Mouse (Mus musculus): Measurements from ENCODE around the gene Itga5. TPM values are rescaled to one million over a fixed set of nuclear protein-coding genes. Genes with fewer than 3 reads are reported as not detected.

The Itga5 gene
- total RNA-seq, 2 experiments from 2014 or later, result 2.4 to 7.9 TPM

GRCm38 (mm10) chr15:103368179-103368940 lies 1.8 kb upstream of the Itga5 start:
- ATAC-seq (replicated peaks; ENCODE audit: low FRiP score, poor library complexity, severe bottlenecking), result no peak

- ATAC-seq (replicated peaks; ENCODE audit: low FRiP score, poor library complexity, severe bottlenecking), result no peak
These were observed 840 bp downstream of the Itga5 start for GRCm38 (mm10) chr15:103365471-103366375.

GRCm38 (mm10) chr15:103364761-103365160 lies 1.8 kb downstream of the Itga5 start:
- ATAC-seq (replicated peaks; ENCODE audit: low FRiP score, poor library complexity, severe bottlenecking), result no peak

- no peak for ATAC-seq (replicated peaks; ENCODE audit: low FRiP score, poor library complexity, severe bottlenecking)
These were observed 2.8 kb downstream of the Itga5 start for GRCm38 (mm10) chr15:103363809-103364208.

GRCm38 (mm10) chr15:103362950-103363349 lies 3.6 kb downstream of the Itga5 start:
- ATAC-seq (replicated peaks; ENCODE audit: low FRiP score, poor library complexity, severe bottlenecking), result no peak

GRCm38 (mm10) chr15:103362333-103362732 lies 4.2 kb downstream of the Itga5 start:
- ATAC-seq (replicated peaks; ENCODE audit: low FRiP score, poor library complexity, severe bottlenecking), result no peak

GRCm38 (mm10) chr15:103361269-103361668 lies 5.3 kb downstream of the Itga5 start:
- ATAC-seq (replicated peaks; ENCODE audit: low FRiP score, poor library complexity, severe bottlenecking), result no peak

GRCm38 (mm10) chr15:103359869-103360602 lies 6.5 kb downstream of the Itga5 start:
- ATAC-seq (replicated peaks; ENCODE audit: low FRiP score, poor library complexity, severe bottlenecking), result no peak

- no peak for ATAC-seq (replicated peaks; ENCODE audit: low FRiP score, poor library complexity, severe bottlenecking)
These were observed 7.4 kb downstream of the Itga5 start for GRCm38 (mm10) chr15:103359122-103359510.

- no peak for ATAC-seq (replicated peaks; ENCODE audit: low FRiP score, poor library complexity, severe bottlenecking)
These were observed 8.1 kb downstream of the Itga5 start for GRCm38 (mm10) chr15:103358278-103359121.

GRCm38 (mm10) chr15:103357817-103358216 lies 8.7 kb downstream of the Itga5 start:
- ATAC-seq (replicated peaks; ENCODE audit: low FRiP score, poor library complexity, severe bottlenecking), result no peak

- ATAC-seq (replicated peaks; ENCODE audit: low FRiP score, poor library complexity, severe bottlenecking), result no peak
These were observed 10.4 kb downstream of the Itga5 start for GRCm38 (mm10) chr15:103356130-103356529.

- no peak for ATAC-seq (replicated peaks; ENCODE audit: low FRiP score, poor library complexity, severe bottlenecking)
These were observed 11.1 kb downstream of the Itga5 start for GRCm38 (mm10) chr15:103355420-103355819.

- ATAC-seq (replicated peaks; ENCODE audit: low FRiP score, poor library complexity, severe bottlenecking), result no peak
These were observed 11.9 kb downstream of the Itga5 start for GRCm38 (mm10) chr15:103354690-103355089.

- ATAC-seq (replicated peaks; ENCODE audit: low FRiP score, poor library complexity, severe bottlenecking), result no peak
These were observed 12.9 kb downstream of the Itga5 start for GRCm38 (mm10) chr15:103353511-103354256.

- ATAC-seq (replicated peaks; ENCODE audit: low FRiP score, poor library complexity, severe bottlenecking), result peak; percentile 67
These were observed 13.7 kb downstream of the Itga5 start for GRCm38 (mm10) chr15:103352856-103353255.

- ATAC-seq (replicated peaks; ENCODE audit: low FRiP score, poor library complexity, severe bottlenecking), result no peak
These were observed 19.3 kb downstream of the Itga5 start for GRCm38 (mm10) chr15:103347275-103347684.

- ATAC-seq (replicated peaks; ENCODE audit: low FRiP score, poor library complexity, severe bottlenecking), result no peak
These were observed 20.8 kb downstream of the Itga5 start for GRCm38 (mm10) chr15:103345789-103346188.

- no peak for ATAC-seq (replicated peaks; ENCODE audit: low FRiP score, poor library complexity, severe bottlenecking)
These were observed 23.0 kb downstream of the Itga5 start for GRCm38 (mm10) chr15:103343556-103343955.

All from erythroblast, adult 5-6 weeks (primary cell).